Mouse (Mus musculus): ENCODE data around the gene D6Ertd527e.

- TF ChIP-seq POLR2A (IDR thresholded peaks at IDR 0.05; ENCODE audit: extremely low read depth, insufficient read depth, low read length) = no peak
- no peak for TF ChIP-seq CTCF (IDR thresholded peaks at IDR 0.05; ENCODE audit: low read depth, low read length)
Observed at GRCm38 (mm10) chr6:87152461-87153230, 48.1 kb downstream of the D6Ertd527e start.
